In genomic region chr4:65477106-65477505, GRCm38 (mm10) we compare ENCODE assay signal across 9 mouse cellular contexts.
DNase-seq lines count a peak whose midpoint lies in the region; ATAC-seq and TF ChIP-seq lines count a peak whose summit lies in the region.
"Had no signal": no experiment of that assay in that cellular context is flagged by ENCODE, and none has a peak within 500 bp of the region (broad histone marks: within the 10 kb centered on the region; RNA-seq: fewer than 3 reads in every experiment).

No protein-coding gene starts in this region.

- no peaks in the 10 kb centered on the region for H3K9me3 ChIP-seq in hindbrain, postnatal 0 days (ENCODE audit: low read length)
- H3K9me3 ChIP-seq in hindbrain, embryonic 13.5 days = no peaks in the 10 kb centered on the region
- H3K9me3 ChIP-seq in intestine, embryonic 16.5 days (ENCODE audit: control insufficient read depth, low read length) = no peaks in the 10 kb centered on the region
- H3K9me3 ChIP-seq: embryonic facial prominence, embryonic 12.5 days had no signal

- peak; percentile 61; the same call in 1 of the 2 replicates for ATAC-seq in hindbrain, postnatal 0 days
- ATAC-seq in hindbrain, embryonic 13.5 days (ENCODE audit: low FRiP score) = no peak
- ATAC-seq in intestine, embryonic 16.5 days = peak; percentile 72; the same call in 1 of the 2 replicates

- H3K27me3 ChIP-seq in hindbrain, postnatal 0 days (ENCODE audit: insufficient read depth, low read length) = no peaks in the 10 kb centered on the region
- no peaks in the 10 kb centered on the region for H3K27me3 ChIP-seq in hindbrain, embryonic 13.5 days
- no peaks in the 10 kb centered on the region for H3K27me3 ChIP-seq in intestine, embryonic 16.5 days (replicated peaks; ENCODE audit: control insufficient read depth, insufficient read depth, low read length)
- H3K27me3 ChIP-seq: embryonic facial prominence, embryonic 12.5 days had no signal

- H3K36me3 ChIP-seq in hindbrain, postnatal 0 days (ENCODE audit: insufficient read depth, low read length) = no peaks in the 10 kb centered on the region
- H3K36me3 ChIP-seq in hindbrain, embryonic 13.5 days = no peaks in the 10 kb centered on the region
- H3K36me3 ChIP-seq in intestine, embryonic 16.5 days (ENCODE audit: control insufficient read depth, insufficient read depth, low read length) = no peaks in the 10 kb centered on the region
- H3K36me3 ChIP-seq: embryonic facial prominence, embryonic 12.5 days had no signal

- no peak for TF ChIP-seq CTCF in hindbrain, postnatal 0 days (IDR thresholded peaks at IDR 0.05; ENCODE audit: low read depth)

- no peak overlapping the region for H3K4me2 ChIP-seq in hindbrain, postnatal 0 days (ENCODE audit: low read depth, low read length)
- no peak overlapping the region for H3K4me2 ChIP-seq in hindbrain, embryonic 13.5 days
- no peak overlapping the region for H3K4me2 ChIP-seq in intestine, embryonic 16.5 days (ENCODE audit: low read depth, low read length)
- H3K4me2 ChIP-seq: embryonic facial prominence, embryonic 12.5 days had no signal

- H3K27ac ChIP-seq in hindbrain, postnatal 0 days = no peak overlapping the region
- no peak overlapping the region for H3K27ac ChIP-seq in hindbrain, embryonic 13.5 days
- no peak overlapping the region for H3K27ac ChIP-seq in intestine, embryonic 16.5 days (ENCODE audit: low read length)
- H3K27ac ChIP-seq: embryonic facial prominence, embryonic 12.5 days had no signal

- DNase-seq in hindbrain, postnatal 0 days (ENCODE audit: low spot score) = peak; percentile 7
- DNase-seq in adrenal gland, postnatal 14 days = peak; percentile 84
- peak; percentile 56 for DNase-seq in gastrocnemius, adult 18-20 months (ENCODE audit: low spot score)
- DNase-seq in lung, postnatal 4 days = peak; percentile 29 to 60
- peak; percentile 75 for DNase-seq in urinary bladder, postnatal 14 days (ENCODE audit: low spot score)
- DNase-seq in spleen, postnatal 14 days (ENCODE audit: low spot score in 2 of 2) = no peak

- no peak overlapping the region for H3K9ac ChIP-seq in hindbrain, postnatal 0 days (replicated peaks; ENCODE audit: low read length)
- no peak overlapping the region for H3K9ac ChIP-seq in hindbrain, embryonic 13.5 days
- H3K9ac ChIP-seq in intestine, embryonic 16.5 days (ENCODE audit: low read depth, low read length) = no peak overlapping the region
- H3K9ac ChIP-seq: embryonic facial prominence, embryonic 12.5 days had no signal

- no peaks in the 10 kb centered on the region; the same call in 1 of the 2 replicates for H3K4me1 ChIP-seq in hindbrain, postnatal 0 days (ENCODE audit: insufficient read depth, low read length)
- peaks cover 3% of the 10 kb centered on the region for H3K4me1 ChIP-seq in hindbrain, embryonic 13.5 days (replicated peaks)
- no peaks in the 10 kb centered on the region for H3K4me1 ChIP-seq in intestine, embryonic 16.5 days (ENCODE audit: control insufficient read depth, insufficient read depth, low read length)

- H3K4me3 ChIP-seq in hindbrain, postnatal 0 days (ENCODE audit: low read length) = no peak overlapping the region
- H3K4me3 ChIP-seq in hindbrain, embryonic 13.5 days = no peak overlapping the region
- H3K4me3 ChIP-seq in intestine, embryonic 16.5 days (ENCODE audit: low read length) = no peak overlapping the region
- H3K4me3 ChIP-seq: embryonic facial prominence, embryonic 12.5 days had no signal

- 23% methylated on average over 6 of the region's 6 CpGs for WGBS in hindbrain, postnatal 0 days
- WGBS in hindbrain, embryonic 13.5 days = 44% methylated on average over 6 of the region's 6 CpGs
- 34% methylated on average over 6 of the region's 6 CpGs for WGBS in intestine, embryonic 16.5 days

Comparison
In these comparisons a context has a peak if more than half of its experiments do, and no peak if none do; other contexts are left out.
1. DNase-seq: peak in hindbrain, postnatal 0 days (single experiment), adrenal gland, postnatal 14 days (single experiment), gastrocnemius, adult 18-20 months (single experiment), lung, postnatal 4 days (2 of 2) and urinary bladder, postnatal 14 days (single experiment); none in spleen, postnatal 14 days (0 of 2).